Mouse (Mus musculus) heart, adult 2 months (tissue): ENCODE measurements at regions not wholly inside any gene's neighbourhood (a gene's known extent, or its start where the extent isn't known, plus 50 kb on each side); places are given as distances from the start of the nearest gene placed in this dataset.

Source experiments
- CTCF ChIP-seq: fragments of 200-600 bp; IDR thresholded peaks from 2 replicates; pipeline ENCODE4 v1.8.1; 2022; ENCODE audit warnings: antibody characterized with exemption, mild to moderate bottlenecking, moderate library complexity
- EP300 ChIP-seq: fragments of 200-500 bp; IDR thresholded peaks from 2 replicates; pipeline ENCODE4 v1.6.1; 2011; ENCODE audit warnings: low read depth, low read length, control low read depth; ENCODE audit not compliant: insufficient read depth

GRCm38 (mm10) chr1:12092564-12093504, 678.9 kb downstream of the A830018L16Rik start:
- no peak for TF ChIP-seq EP300
- TF ChIP-seq CTCF, result no peak
